11 mouse cellular contexts compared by ENCODE assay signal in the genomic region with DNA sequence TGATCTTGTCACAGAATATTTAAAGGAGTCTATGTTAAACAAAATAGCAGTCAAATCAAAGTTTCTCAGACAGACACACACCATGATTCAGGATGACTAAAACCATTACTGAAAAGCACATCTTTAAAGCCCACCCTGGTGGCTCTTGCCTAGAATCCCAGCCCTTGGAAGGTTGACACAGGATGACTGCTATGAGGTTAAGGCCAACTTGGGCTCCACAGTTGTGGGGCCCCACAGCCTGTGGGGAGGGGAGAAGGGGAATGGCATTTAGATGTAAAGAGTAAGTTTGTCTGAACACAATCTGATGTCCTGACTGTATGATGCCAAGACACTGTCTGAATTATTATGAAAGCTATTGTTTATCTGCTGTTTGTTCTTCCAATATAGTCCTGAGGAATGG. TPM values are rescaled to one million over a fixed set of nuclear protein-coding genes. Genes with fewer than 3 reads are reported as not detected.
DNase-seq lines count a peak whose midpoint lies in the region; ATAC-seq and TF ChIP-seq lines count a peak whose summit lies in the region.
"Had no signal": no experiment of that assay in that cellular context is flagged by ENCODE, and none has a peak within 500 bp of the region (broad histone marks: within the 10 kb centered on the region; RNA-seq: fewer than 3 reads in every experiment).

No protein-coding gene starts in this region.

- H3K9me3 ChIP-seq in heart, postnatal 0 days (replicated peaks; ENCODE audit: control insufficient read depth, low read length) = no peaks in the 10 kb centered on the region
- no peaks in the 10 kb centered on the region for H3K9me3 ChIP-seq in forebrain, embryonic 13.5 days (replicated peaks)
- no peaks in the 10 kb centered on the region for H3K9me3 ChIP-seq in hindbrain, embryonic 11.5 days (ENCODE audit: control insufficient read depth, low read length)
- H3K9me3 ChIP-seq in midbrain, embryonic 15.5 days = no peaks in the 10 kb centered on the region
- H3K9me3 ChIP-seq: limb, embryonic 10.5 days had no signal

- no peak for TF ChIP-seq CTCF in heart, postnatal 0 days (IDR thresholded peaks at IDR 0.05; ENCODE audit: low read depth)

- DNase-seq in heart, postnatal 0 days (ENCODE audit: low spot score) = no peak
- DNase-seq in heart, postnatal 4 days = no peak
- DNase-seq in hindbrain, embryonic 11.5 days (ENCODE audit: low spot score) = no peak
- no peak for DNase-seq in yolk sac, embryonic 10.5 days (ENCODE audit: low spot score)
- DNase-seq in testis, postnatal 14 days (ENCODE audit: low spot score) = no peak
- DNase-seq: kidney, postnatal 4 days; lung, postnatal 10 days; thymus, adult 18-20 months had no signal

- H3K27me3 ChIP-seq in heart, postnatal 0 days (ENCODE audit: control insufficient read depth, insufficient read depth, low read length) = no peaks in the 10 kb centered on the region
- H3K27me3 ChIP-seq in forebrain, embryonic 13.5 days = no peaks in the 10 kb centered on the region
- no peaks in the 10 kb centered on the region for H3K27me3 ChIP-seq in hindbrain, embryonic 11.5 days (ENCODE audit: control insufficient read depth, insufficient read depth, low read length)
- H3K27me3 ChIP-seq in midbrain, embryonic 15.5 days (replicated peaks) = no peaks in the 10 kb centered on the region

- TF ChIP-seq EP300 in heart, postnatal 0 days (IDR thresholded peaks at IDR 0.05; ENCODE audit: low read depth) = no peak

- peaks cover 46% of the 10 kb centered on the region for H3K4me1 ChIP-seq in heart, postnatal 0 days (ENCODE audit: control insufficient read depth, insufficient read depth)
- H3K4me1 ChIP-seq in forebrain, embryonic 13.5 days = peaks cover 66% of the 10 kb centered on the region
- peaks cover 9% of the 10 kb centered on the region for H3K4me1 ChIP-seq in hindbrain, embryonic 11.5 days (replicated peaks; ENCODE audit: control insufficient read depth, insufficient read depth, low read length)
- peaks cover 50% of the 10 kb centered on the region for H3K4me1 ChIP-seq in midbrain, embryonic 15.5 days

- H3K9ac ChIP-seq in heart, postnatal 0 days (replicated peaks; ENCODE audit: low read depth, low read length) = 0 out of 2 replicates have a peak overlapping the region, but pooled peaks have one; percentile 26
- peak overlapping the region; percentile 52 for H3K9ac ChIP-seq in forebrain, embryonic 13.5 days
- H3K9ac ChIP-seq in hindbrain, embryonic 11.5 days (ENCODE audit: low read depth, low read length) = no peak overlapping the region
- no peak overlapping the region for H3K9ac ChIP-seq in midbrain, embryonic 15.5 days

- no peak overlapping the region for H3K4me3 ChIP-seq in heart, postnatal 0 days (ENCODE audit: low read depth, low read length)
- peak overlapping the region; percentile 21 for H3K4me3 ChIP-seq in forebrain, embryonic 13.5 days
- no peak overlapping the region for H3K4me3 ChIP-seq in hindbrain, embryonic 11.5 days (ENCODE audit: low read depth, low read length)
- peak overlapping the region; percentile 23 for H3K4me3 ChIP-seq in midbrain, embryonic 15.5 days
- H3K4me3 ChIP-seq: limb, embryonic 10.5 days had no signal

- ATAC-seq in heart, postnatal 0 days (ENCODE audit: insufficient read depth, low read depth) = no peak
- ATAC-seq in forebrain, embryonic 13.5 days = no peak
- no peak for ATAC-seq in hindbrain, embryonic 11.5 days (ENCODE audit: low FRiP score)
- ATAC-seq in midbrain, embryonic 15.5 days (replicated peaks) = no peak

- peak overlapping the region; percentile 47 for H3K27ac ChIP-seq in heart, postnatal 0 days (ENCODE audit: low read depth)
- no peak overlapping the region for H3K27ac ChIP-seq in forebrain, embryonic 13.5 days
- no peak overlapping the region for H3K27ac ChIP-seq in hindbrain, embryonic 11.5 days (ENCODE audit: low read depth, low read length)
- no peak overlapping the region for H3K27ac ChIP-seq in midbrain, embryonic 15.5 days
- H3K27ac ChIP-seq: limb, embryonic 10.5 days had no signal

- no peaks in the 10 kb centered on the region for H3K36me3 ChIP-seq in heart, postnatal 0 days (replicated peaks; ENCODE audit: control insufficient read depth, insufficient read depth, low read length)
- H3K36me3 ChIP-seq in forebrain, embryonic 13.5 days (ENCODE audit: poor library complexity, severe bottlenecking) = no peaks in the 10 kb centered on the region
- H3K36me3 ChIP-seq in hindbrain, embryonic 11.5 days (ENCODE audit: control insufficient read depth, insufficient read depth, low read length) = no peaks in the 10 kb centered on the region
- H3K36me3 ChIP-seq in midbrain, embryonic 15.5 days (replicated peaks) = no peaks in the 10 kb centered on the region
- H3K36me3 ChIP-seq: limb, embryonic 10.5 days had no signal

- H3K4me2 ChIP-seq in heart, postnatal 0 days (ENCODE audit: low read depth, low read length) = peak overlapping the region; percentile 49
- H3K4me2 ChIP-seq in forebrain, embryonic 13.5 days = peak overlapping the region; percentile 94
- peak overlapping the region; percentile 36 for H3K4me2 ChIP-seq in hindbrain, embryonic 11.5 days (replicated peaks; ENCODE audit: low read depth, low read length)
- peak overlapping the region; percentile 82 for H3K4me2 ChIP-seq in midbrain, embryonic 15.5 days

RNA-seq across cellular contexts. Expression of gene Arhgap21, which starts 4.2 kb away (rescaled TPM):
- total RNA-seq in heart, postnatal 0 days (2014; rRNA removed; ENCODE audit: low replicate concordance) = 66.7 and 77.3 TPM in 2 replicates
- 10.1 and 11.4 TPM in 2 replicates for polyA plus RNA-seq in heart, postnatal 0 days (2015; fragmentation: Nextera tagmentation; extraction: Ambion mirVana)
- total RNA-seq in heart, postnatal 4 days (2021) = 100 to 1,000 TPM; 138 to 140 TPM
- polyA plus RNA-seq in forebrain, embryonic 13.5 days (2015; fragmentation: Nextera tagmentation; extraction: Ambion mirVana) = 37.1 and 38.6 TPM in 2 replicates
- polyA plus RNA-seq in hindbrain, embryonic 11.5 days (2014; fragmentation: Nextera tagmentation; extraction: Ambion mirVana) = 56.8 and 69.4 TPM in 2 replicates
- polyA plus RNA-seq in midbrain, embryonic 15.5 days (2015; fragmentation: Nextera tagmentation; extraction: Ambion mirVana) = 46.6 and 48.5 TPM in 2 replicates

Comparison
In these comparisons a context has a peak if more than half of its experiments do, and no peak if none do; other contexts are left out.
1. H3K4me2 ChIP-seq: peak in every context shown above with its lines; median percentile 94 in forebrain, embryonic 13.5 days; 82 in midbrain, embryonic 15.5 days; 49 in heart, postnatal 0 days; 36 in hindbrain, embryonic 11.5 days.
2. H3K4me3 ChIP-seq: peak in forebrain, embryonic 13.5 days (single experiment) and midbrain, embryonic 15.5 days (single experiment); none in heart, postnatal 0 days (single experiment) and hindbrain, embryonic 11.5 days (single experiment).
3. H3K9ac ChIP-seq: peak in heart, postnatal 0 days (single experiment) and forebrain, embryonic 13.5 days (single experiment); none in hindbrain, embryonic 11.5 days (single experiment) and midbrain, embryonic 15.5 days (single experiment).